Mouse (Mus musculus) right cerebral cortex, postnatal 10 days (tissue): Measurements from ENCODE around the gene Inava.

ENCODE experiments used
- DNase-seq, 2 experiments: peaks; one replicate each; pipeline ENCODE4 v3.0.0; 2021; ENCODE audit warnings: low spot score in 2 of 2

Gene Inava

DNA sequence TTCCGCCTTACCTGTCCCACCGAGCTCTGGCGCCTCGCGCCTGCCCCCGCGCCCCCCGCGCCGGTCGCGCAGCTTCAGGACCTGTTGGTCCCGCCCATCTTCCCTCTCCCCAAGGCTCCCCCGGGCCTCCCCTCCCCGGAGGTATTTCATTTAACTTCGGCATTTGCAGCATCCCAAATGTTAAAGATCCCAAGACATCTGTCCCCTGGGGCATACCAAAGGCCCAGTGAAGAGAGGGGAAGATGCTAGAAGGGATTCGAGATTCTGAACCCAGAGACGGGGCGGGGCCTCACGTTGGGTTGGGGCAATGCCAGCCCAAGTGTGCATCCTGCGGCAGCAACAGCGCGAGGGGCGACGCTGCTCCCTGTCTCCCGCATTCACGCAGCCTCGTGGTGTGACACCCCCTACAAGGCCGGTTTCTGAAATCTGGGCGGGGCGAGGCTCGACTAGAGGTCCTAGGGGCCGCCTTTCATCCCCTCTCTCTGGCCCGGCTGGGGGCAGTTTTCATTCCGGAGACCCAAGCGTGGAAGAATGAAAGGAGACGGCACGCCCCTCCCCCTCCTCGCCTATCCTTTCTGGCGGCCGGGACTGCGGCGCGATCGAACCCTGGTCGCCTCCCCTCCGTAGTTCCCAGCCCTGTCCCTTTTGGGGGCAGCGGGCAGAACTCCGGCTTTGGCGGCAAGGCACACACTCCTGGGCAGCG, at the start of gene Inava:
Gene Inava, minus strand, starts transcription at position 373 of the 703 bp plus-strand sequence.
- DNase-seq, result peak; percentile 60 to 67

GRCm38 (mm10) chr1:136277366-136277765, 43.3 kb upstream of the Inava start:
- DNase-seq, result no peak

- DNase-seq, result no peak
These were observed 34.2 kb upstream of the Inava start for GRCm38 (mm10) chr1:136268224-136268623.

DNA sequence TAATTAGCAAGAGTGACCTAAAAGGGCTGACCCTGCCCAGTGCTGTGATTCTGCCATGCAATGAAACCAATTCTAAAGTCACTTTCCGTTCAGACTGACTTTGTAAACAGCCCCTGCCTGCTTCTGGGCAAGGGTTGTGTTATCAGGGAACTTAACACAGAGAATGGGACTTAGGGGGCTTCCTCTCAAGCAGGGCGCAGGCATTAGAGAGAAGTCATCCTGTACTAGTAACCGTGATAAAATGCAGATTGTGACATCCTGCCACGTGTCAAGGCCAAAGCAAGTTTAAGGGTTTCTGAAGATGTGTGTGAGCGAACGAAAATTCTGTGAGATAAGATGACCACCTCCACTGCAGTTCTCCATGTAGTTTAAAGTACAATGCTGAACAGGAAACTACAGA, 32.1 kb upstream of the Inava start:
- DNase-seq, result no peak

DNA sequence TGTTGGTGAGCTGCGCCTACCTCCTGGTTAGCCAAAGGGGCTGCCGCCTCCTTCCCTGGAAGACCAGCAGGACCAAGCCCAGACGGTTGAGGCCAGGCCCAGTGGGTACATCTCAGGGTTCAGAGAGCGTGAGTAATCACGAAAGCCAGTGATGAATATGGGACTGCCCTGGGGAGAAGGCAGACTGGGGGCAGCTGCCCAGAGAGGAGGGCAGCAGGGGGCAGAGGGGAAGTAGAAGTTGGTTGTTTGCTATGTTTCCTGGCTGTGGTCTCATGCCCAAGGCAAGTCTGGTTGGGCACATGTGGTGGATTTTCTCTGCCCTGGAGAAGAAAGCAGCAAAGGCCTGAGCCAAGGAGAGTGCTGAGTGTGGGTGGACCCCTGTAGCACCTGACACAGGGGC, 29.3 kb upstream of the Inava start:
- no peak for DNase-seq

- no peak for DNase-seq
These were observed 26.7 kb upstream of the Inava start, which contains the start of gene Gpr25 for GRCm38 (mm10) chr1:136260635-136261238. Gene Gpr25, minus strand, starts transcription at chr1:136260873.

DNA sequence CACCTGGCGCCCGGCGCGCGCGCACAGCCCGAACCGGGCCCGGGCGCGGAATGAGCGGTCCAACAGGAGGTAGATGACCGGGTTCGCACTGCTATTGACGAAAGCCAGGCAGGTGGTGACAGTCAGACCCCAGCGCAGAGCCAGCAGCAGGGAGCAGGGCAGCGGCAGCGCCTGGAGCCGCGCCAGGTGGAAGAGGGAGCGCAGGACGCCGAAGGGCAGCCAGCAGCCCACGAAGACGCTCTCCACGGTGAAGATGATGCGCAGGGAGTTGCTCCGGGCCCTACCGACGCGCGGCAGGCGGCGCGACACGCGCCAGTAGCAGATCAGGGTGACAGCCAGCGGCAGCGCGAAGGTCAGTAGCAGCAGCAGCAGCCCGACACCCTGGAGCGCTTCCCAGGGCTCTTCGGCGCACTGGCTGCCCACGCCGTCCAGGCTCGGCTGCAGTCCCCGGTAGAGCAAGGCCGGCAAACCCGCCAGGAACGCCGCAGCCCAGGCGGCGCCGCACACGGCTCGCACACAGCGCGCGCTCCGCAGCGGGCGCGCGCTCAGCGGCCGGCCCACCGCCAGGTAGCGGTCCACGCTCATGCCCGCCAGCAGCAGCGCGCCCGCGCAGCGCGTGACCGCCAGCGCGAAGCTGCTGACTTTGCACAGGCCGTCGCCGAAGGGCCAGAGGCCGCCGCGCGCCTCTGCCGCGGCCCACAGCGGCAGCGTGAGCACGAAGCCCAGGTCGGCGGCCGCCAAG, 26.0 kb upstream of the Inava start:
- peak; percentile 77 to 83 for DNase-seq

DNA sequence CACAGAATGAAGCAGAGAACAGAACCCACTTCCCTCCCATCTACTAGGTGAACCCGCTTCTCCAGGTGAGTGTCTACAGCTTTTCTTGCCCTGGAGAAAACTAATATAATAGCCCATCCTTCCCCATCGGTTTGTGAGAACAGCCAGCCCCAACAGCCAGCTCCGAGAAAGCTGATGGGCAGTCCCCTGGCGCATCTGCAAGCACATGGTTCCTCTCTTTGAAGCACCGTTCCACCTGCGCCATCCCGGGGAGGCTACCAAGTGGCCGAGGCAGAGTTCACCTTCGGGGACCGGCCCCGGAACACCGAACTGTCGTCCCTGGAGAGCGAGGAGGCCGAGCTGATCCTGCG, 25.5 kb upstream of the Inava start:
- no peak for DNase-seq

- no peak for DNase-seq
These were observed 24.4 kb upstream of the Inava start for GRCm38 (mm10) chr1:136258495-136258894.

DNA sequence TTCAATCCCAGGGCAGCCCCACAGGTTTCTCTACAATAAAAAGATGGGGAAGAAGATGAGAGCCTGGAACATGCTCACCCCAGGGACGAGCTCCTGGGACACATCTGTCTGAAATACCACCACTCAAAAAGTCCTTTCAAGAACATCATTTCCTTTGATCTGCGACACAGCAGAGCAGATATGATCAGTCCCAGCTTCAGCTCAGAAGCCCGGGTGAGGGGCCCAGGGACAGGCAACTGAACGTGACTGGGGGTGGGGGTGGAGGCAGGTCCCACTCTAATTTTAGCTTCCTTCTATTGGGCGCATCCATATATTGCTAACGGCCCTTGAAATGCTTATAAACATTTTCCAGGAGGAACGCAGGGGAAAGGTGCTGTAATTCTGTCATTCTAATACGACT, 21.6 kb upstream of the Inava start:
- DNase-seq, result no peak

DNA sequence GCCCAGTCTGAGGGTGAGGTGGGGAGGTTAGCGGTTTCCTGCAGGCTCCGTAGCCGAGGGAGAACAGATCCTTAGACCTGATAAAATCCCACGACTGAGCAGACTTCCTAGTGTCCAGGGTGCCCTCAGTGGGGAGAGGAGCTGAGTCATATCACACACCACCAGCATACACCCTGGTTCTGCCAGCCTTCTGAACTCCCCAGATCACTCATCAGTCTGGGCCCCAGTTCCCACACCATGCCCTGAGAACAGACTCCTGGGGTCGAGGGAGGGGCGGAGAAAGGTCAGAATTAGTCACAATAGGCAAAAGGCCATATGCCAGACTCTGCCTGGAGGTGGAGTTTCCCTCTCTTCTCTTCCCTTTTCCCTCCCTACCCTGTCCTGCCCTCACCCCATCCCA, 21.1 kb upstream of the Inava start:
- DNase-seq, result no peak

- no peak for DNase-seq
These were observed 20.5 kb upstream of the Inava start for GRCm38 (mm10) chr1:136254503-136255065.

DNA sequence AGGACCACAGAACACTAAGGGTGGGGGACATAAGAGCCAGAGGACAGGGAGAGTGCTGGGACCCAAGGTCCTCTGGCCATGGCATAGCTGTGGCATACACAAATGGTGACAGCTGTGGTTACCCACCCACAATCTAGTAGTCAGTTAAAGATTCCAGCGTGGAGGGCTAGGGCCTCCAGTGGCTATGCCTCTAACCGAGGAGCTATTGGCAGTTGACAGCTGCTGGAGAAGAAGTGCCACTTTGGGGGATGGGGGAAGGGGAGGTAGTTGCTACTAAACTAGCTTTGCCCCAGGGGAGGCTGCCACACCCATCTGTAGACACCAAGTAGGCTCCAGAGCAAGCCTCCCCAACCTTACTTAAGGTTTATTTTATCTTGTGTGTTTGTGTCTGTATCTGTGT, 19.4 kb upstream of the Inava start:
- DNase-seq, result no peak

- DNase-seq, result no peak
These were observed 15.6 kb upstream of the Inava start for GRCm38 (mm10) chr1:136249662-136250061.

- no peak for DNase-seq
These were observed 13.3 kb upstream of the Inava start for GRCm38 (mm10) chr1:136247393-136247792.

DNA sequence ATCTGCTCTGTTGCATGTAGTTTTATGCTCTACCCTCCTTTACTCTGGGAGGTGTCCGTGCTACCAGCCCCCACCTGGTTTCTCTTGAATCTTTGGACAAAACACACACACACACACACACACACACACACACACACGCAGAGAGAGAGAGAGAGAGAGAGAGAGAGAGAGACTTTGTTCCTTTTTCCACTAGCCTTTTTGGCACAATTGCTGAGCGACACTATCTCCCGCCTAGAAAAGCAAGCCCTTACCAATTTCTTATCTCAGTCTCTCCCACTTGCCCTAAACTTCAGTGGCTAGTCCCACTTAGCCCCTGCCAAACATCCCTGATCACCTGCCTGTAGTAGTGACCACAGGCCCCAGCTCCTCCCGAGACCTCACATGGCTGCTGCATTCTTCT, 10.4 kb upstream of the Inava start:
- DNase-seq, result no peak

GRCm38 (mm10) chr1:136241801-136242200, 7.7 kb upstream of the Inava start:
- DNase-seq, result peak in 1 of 2 experiments; percentile 29

DNA sequence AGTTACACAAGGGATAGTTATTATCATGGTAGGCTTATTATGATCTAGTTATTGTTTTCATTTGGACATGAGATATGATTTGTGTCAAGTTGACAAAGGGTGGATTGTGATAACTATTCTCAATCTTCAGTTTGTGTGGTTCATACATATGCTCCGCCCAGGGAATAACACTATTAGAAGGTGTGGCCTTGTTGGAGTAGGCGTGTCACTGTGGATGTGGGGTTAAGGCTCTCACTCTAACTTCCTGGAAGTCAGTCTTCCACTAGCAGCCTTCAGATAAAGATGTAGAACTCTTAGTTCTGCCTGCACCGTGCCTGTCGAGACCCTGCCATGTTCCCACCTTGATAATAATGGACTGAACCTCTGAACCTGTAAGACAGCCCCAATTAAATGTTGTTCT, 4.4 kb upstream of the Inava start:
- no peak for DNase-seq

DNA sequence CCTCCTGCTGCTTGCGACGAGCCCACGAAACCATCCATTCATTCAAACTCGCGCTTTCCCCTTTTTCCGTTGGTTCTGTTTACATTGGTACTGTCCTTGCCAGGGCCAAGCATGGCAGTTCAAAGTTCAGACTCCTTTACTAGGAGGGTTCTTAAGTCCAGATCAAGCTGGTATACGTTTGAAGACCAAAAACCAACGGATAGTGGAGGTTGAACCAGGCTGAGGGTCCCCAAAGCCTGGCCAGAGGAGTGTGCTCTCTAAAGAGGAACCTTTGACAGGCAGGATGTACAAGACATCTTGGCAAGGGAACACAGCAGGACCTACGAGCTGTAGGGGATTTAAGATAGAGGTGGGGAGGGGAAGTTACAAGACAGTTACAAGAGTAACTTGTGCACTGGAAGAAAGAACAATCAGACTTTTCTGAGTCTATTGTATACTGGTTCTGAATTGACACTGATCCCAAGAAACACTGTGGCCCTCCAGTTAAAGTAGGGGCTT, 580 bp upstream of the Inava start:
- no peak for DNase-seq

- DNase-seq, result peak in 1 of 2 experiments; percentile 30
These were observed 876 bp downstream of the Inava start for GRCm38 (mm10) chr1:136232986-136233790.

DNA sequence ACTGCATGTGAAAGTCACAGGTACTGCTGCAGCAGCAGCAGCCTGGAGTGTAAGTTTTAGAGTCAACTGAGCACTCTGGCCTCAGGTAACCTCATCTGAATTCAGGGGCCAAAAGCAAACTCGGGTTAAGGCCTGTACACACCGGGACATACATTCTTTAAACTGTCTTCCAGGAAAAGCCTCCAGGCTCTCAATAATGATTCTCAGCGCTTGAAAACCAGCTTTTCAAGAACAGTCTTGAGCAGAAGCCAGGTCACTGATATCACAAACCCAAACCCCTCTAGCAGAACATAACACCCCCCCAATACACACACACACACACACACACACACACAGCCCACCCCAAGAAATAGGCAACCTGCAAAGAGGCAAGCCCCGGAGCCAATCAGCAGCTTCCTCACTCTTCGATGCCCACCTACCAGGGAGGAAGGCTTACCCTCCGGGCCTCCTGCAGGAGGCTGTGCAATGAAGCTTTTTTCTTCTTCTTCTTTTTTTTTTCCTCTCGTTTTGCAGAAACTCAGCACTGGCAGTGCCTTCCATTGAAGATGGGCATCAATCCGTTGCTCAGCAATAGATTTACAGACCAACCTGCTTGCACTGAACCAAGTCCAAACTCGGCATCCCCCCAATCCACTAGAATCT, 1.7 kb downstream of the Inava start:
- DNase-seq, result peak in 1 of 2 experiments; percentile 28
